Mouse (Mus musculus) splenic B cell, adult 2 months (primary cell): ENCODE results near the gene Obox8.

Experiments
- DNase-seq: peaks from one replicate; pipeline ENCODE4 v3.0.0-alpha.2; 2011; ENCODE audit warnings: low read depth, low spot score
- H3K27me3 ChIP-seq: 2 replicates; pipeline ENCODE4 v1.6.1; 2012; ENCODE audit warnings: mild to moderate bottlenecking, low read length, moderate library complexity, mixed read lengths; ENCODE audit not compliant: control insufficient read depth, poor library complexity, insufficient read depth, severe bottlenecking
- H3K36me3 ChIP-seq: 2 replicates; pipeline ENCODE4 v1.6.1; 2012; ENCODE audit warnings: mild to moderate bottlenecking, low read length, moderate library complexity, mixed read lengths; ENCODE audit not compliant: control insufficient read depth, poor library complexity, insufficient read depth, severe bottlenecking

Obox8 gene

GRCm38 (mm10) chr7:14333457-14333856, at the start of gene Obox8:
Gene Obox8 (minus strand): TSS chr7:14333557.
- H3K36me3 ChIP-seq, result no peaks in the 10 kb centered on the region
- DNase-seq, result no peak
- no peaks in the 10 kb centered on the region for H3K27me3 ChIP-seq

DNA sequence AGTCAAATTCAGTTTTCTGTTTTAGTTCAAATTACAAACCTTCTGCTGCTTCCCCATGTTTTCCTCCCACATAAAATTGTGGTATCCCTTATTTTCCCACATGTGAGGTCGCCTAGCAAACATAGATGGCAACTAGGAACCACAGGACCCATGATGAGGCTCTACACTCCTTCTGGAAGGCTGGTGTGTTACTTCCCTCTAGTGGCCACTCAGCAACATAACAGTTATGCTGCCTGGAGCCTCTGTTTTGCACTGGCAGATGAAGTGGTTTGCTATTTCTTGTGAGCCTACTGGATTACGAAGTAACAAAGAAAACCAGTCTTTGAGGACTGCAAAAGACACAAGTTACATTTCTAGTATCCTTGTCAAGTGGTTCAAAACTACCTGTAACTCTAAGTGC, 16.1 kb downstream of the Obox8 start:
- H3K36me3 ChIP-seq, result no peaks in the 10 kb centered on the region
- no peaks in the 10 kb centered on the region for H3K27me3 ChIP-seq
- DNase-seq, result peak; percentile 7

DNA sequence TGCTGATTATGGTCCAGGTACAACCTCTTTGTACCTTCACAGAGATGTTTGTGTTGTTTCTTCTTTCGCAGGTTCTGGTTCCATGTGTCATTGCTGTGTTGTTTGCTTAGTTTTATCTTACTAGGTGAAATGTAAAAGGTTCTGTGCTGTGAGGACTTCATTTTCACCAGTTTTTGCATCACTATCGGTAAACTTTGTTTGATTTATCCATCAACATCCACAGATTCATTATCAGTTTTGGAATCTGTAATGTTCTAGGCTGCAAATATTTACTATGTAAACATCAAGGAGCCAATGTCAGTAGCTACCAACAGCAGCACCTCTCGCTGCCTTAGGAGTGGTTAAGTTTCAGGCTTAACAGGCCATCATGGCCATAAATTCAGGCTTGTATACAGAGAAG, 24.7 kb downstream of the Obox8 start:
- Histone ChIP-seq H3K36me3 (no peaks in the 10 kb centered on the region), H3K27me3 (no peaks in the 10 kb centered on the region)
- no peak for DNase-seq

DNA sequence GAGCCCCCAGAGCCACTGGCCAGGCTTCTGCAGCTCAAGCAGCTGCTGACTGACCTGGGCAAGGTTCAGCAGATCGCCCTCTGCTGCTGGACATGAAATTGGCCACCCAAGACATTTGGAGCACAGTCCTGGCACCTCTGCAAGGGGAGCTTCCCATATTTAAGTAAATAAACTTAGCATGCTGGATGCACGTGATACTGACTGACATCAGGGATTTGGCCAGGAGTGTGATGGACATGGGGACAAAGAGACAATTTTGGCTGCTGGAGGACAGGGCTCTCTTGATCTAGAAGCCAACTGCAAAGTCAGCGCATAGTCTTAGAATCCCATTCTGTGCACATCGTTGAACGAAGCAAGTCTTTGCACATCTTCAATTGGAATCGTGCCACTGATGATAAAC, 25.8 kb downstream of the Obox8 start:
- H3K36me3 ChIP-seq, result no peaks in the 10 kb centered on the region
- no peaks in the 10 kb centered on the region for H3K27me3 ChIP-seq
- no peak for DNase-seq
